Mouse (Mus musculus) liver, embryonic 14.5 days (tissue): ENCODE measurements at regions not wholly inside any gene's neighbourhood (a gene's known extent, or its start where the extent isn't known, plus 50 kb on each side); places are given as distances from the start of the nearest gene placed in this dataset.

Source experiments
- ATAC-seq: fragments of 200-750 bp; cut with Nextera tagmentation; 2 replicates; pipeline ENCODE4 v1.8.0; 2017; ENCODE audit warnings: moderate number of reproducible peaks, mild to moderate bottlenecking, moderate library complexity; ENCODE audit not compliant: insufficient read depth
- DNase-seq, 3 experiments: peaks; one replicate each; pipeline ENCODE4 v3.0.0-alpha.2; 2012 to 2013; ENCODE audit warnings: low read depth in 3 of 3, low spot score in 3 of 3
- H3K27ac ChIP-seq: fragments of 300-500 bp; sonication (generic); 2 replicates; pipeline ENCODE4 v1.5.1; 2014; ENCODE audit warnings: moderate library complexity, mild to moderate bottlenecking, control low read depth, inconsistent platforms
- H3K27me3 ChIP-seq: fragments of 300-500 bp; sonication (generic); 2 replicates; pipeline ENCODE4 v1.6.1; 2014; ENCODE audit warnings: mild to moderate bottlenecking, low read length, moderate library complexity; ENCODE audit not compliant: control insufficient read depth, insufficient read depth
- H3K36me3 ChIP-seq: fragments of 300-500 bp; sonication (generic); replicated peaks from 2 replicates; pipeline ENCODE4 v1.6.1; 2014; ENCODE audit warnings: low read depth; ENCODE audit not compliant: control insufficient read depth, insufficient read depth
- H3K4me1 ChIP-seq, 2 experiments: fragments of 200-500 bp in 1 of 2; fragments of 300-500 bp in 1 of 2; sonication (generic) in 1 of 2; replicated peaks; 2 replicates each; pipeline ENCODE4 v1.6.1; 2012 to 2014; ENCODE audit warnings: antibody characterized with exemption in 1 of 2, inconsistent platforms in 1 of 2, low read length in 1 of 2; ENCODE audit not compliant: control insufficient read depth in 2 of 2, insufficient read depth in 2 of 2
- H3K4me2 ChIP-seq: fragments of 300-500 bp; sonication (generic); 2 replicates; pipeline ENCODE4 v1.6.1; 2014; ENCODE audit warnings: low read depth, mild to moderate bottlenecking, control low read depth, moderate library complexity
- H3K4me3 ChIP-seq, 2 experiments: fragments of 200-500 bp in 1 of 2; fragments of 300-500 bp in 1 of 2; sonication (generic) in 1 of 2; 2 replicates each; pipeline ENCODE4 v1.5.1; 2012 to 2014; ENCODE audit warnings: low read depth in 2 of 2, low read length in 2 of 2, mild to moderate bottlenecking in 2 of 2, control low read depth in 1 of 2, inconsistent platforms in 1 of 2, moderate library complexity in 1 of 2; ENCODE audit not compliant: insufficient read depth in 1 of 2
- H3K9ac ChIP-seq: fragments of 300-500 bp; sonication (generic); replicated peaks from 2 replicates; pipeline ENCODE4 v1.6.1; 2014; ENCODE audit warnings: mild to moderate bottlenecking, control low read depth, moderate library complexity
- H3K9me3 ChIP-seq: fragments of 300-500 bp; sonication (generic); 2 replicates; pipeline ENCODE4 v1.6.1; 2016; ENCODE audit warnings: low read length, mixed read lengths; ENCODE audit not compliant: control insufficient read depth
- CTCF ChIP-seq: IDR thresholded peaks from 2 replicates; pipeline ENCODE4 v1.5.1; 2016; ENCODE audit warnings: antibody characterized with exemption, low read depth, control low read depth
- EP300 ChIP-seq: IDR thresholded peaks from 2 replicates; pipeline ENCODE4 v1.6.1; 2016; ENCODE audit warnings: antibody characterized with exemption, low read depth
- WGBS: fragments of 180-500 bp; shearing (Covaris S2); extraction: QIAGEN DNeasy Blood & Tissue Kit; methylation state at CpG from one replicate; pipeline ENCODE4 v1.1.7; 2014; ENCODE audit not compliant: insufficient replicate concordance; 5-methylcytosine and 5-hydroxymethylcytosine counted together

DNA sequence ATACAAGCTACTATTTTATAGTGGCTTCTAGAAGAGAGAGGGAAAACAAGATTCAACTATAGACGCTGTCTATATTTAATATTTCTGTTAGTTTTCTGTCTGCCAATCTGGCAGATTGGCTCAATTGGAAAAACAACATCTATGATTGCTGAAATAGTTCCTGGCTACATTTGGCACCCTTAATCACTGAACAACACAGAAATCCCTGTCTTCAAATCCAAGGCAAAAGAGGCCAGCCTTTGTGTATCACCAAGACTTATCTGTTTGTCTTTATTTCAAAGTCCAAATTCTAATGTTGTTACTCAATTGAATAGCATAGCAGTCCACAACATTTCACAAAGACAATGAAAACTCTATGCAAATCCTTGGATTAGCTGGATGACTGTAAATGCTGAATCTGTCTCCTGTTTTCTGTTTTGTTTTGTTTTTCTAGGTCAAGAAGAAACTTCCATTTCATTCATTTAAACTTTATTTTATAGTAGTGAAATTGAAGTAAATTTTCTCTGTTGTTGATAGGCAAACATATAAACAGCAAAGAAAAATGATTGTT lies 265.1 kb upstream of the Gm9747 start:
- Histone ChIP-seq H3K9ac (no peak overlapping the region), H3K4me1 (no peaks in the 10 kb centered on the region), H3K9me3 (no peaks in the 10 kb centered on the region), H3K27ac (no peak overlapping the region), H3K4me3 (no peak overlapping the region), H3K4me2 (no peak overlapping the region), H3K36me3 (no peaks in the 10 kb centered on the region), H3K27me3 (no peaks in the 10 kb centered on the region)
- 55% methylated on average over 1 of the region's 1 CpGs for WGBS
- DNase-seq (no peak), ATAC-seq (no peak)
- no peak for TF ChIP-seq CTCF
- no peak for TF ChIP-seq EP300

DNA sequence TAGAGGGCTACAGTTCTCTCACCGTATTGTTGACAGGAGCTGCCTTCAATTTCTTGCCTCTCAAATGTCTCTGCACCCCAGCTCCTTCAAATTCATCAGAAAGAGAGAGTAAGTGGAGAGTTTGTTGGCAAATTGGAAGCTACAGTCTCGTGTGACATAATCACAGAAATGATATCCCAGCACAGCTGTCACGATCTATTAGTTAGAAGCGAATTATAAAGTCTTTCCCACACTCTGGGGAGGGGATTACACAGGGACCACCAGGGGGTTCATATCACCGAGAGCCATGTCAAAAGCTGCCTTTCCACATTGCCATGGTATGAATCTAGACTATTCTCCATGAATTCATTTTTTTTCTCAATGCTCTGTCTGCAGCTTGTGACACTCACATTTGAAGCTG lies 260.3 kb upstream of the Gm9747 start:
- WGBS = 46% methylated on average over 5 of the region's 5 CpGs
- ATAC-seq (no peak), DNase-seq (no peak)
- H3K4me1 ChIP-seq = no peaks in the 10 kb centered on the region
- no peak overlapping the region for H3K4me2 ChIP-seq
- H3K4me3 ChIP-seq = no peak overlapping the region
- TF ChIP-seq CTCF (no peak), EP300 (no peak)
- no peak overlapping the region for H3K9ac ChIP-seq
- H3K9me3 ChIP-seq = no peaks in the 10 kb centered on the region
- H3K27me3 ChIP-seq = no peaks in the 10 kb centered on the region
- no peak overlapping the region for H3K27ac ChIP-seq
- H3K36me3 ChIP-seq = no peaks in the 10 kb centered on the region

DNA sequence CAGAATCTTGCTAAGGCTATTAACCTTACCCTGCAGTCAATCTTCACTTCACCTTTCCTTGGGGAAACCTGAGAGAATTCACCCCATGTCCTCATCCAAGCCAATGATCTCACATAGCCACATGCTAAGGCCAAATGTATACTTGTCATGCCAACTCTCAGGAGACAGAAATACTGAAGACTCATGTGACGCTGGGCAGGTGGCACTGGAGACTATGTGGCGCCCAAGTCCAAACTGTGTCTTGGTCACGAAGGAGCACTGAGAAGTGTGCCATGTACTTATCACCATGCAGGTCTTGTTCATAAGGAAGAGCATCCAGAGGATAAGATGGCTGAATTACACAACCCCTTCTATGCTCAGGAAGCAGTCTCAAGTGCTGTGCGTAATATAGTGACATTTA lies 259.4 kb upstream of the Gm9747 start:
- no peak overlapping the region for H3K27ac ChIP-seq
- no peak overlapping the region for H3K4me2 ChIP-seq
- no peaks in the 10 kb centered on the region for H3K9me3 ChIP-seq
- H3K9ac ChIP-seq = no peak overlapping the region
- no peak for DNase-seq
- H3K36me3 ChIP-seq = no peaks in the 10 kb centered on the region
- TF ChIP-seq EP300 (no peak), CTCF (no peak)
- no peak overlapping the region for H3K4me3 ChIP-seq
- H3K27me3 ChIP-seq = no peaks in the 10 kb centered on the region
- no peaks in the 10 kb centered on the region for H3K4me1 ChIP-seq
- 60% methylated on average over 4 of the region's 4 CpGs for WGBS
- ATAC-seq = no peak

DNA sequence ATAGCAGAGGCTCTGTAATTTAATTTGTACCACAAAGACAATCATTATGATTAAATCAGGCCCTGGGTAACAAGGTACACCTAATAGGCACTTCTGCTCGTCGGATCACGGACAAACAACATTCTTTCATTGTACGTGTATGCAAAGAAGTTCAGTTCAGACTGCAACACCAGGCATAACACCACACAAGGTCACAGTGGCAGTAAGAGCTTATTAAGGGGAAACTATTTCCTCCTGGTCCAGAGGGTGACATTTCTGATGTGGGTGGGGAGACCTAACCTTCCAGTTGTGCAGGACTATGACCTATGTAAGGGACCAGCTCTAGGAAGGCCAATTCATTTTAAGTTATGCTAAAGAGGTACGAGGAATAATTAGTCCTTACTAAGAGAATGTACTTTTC lies 225.0 kb upstream of the Gm9747 start:
- H3K4me2 ChIP-seq = no peak overlapping the region
- TF ChIP-seq EP300 = no peak
- TF ChIP-seq CTCF = no peak
- WGBS = 62% methylated on average over 5 of the region's 5 CpGs

DNA sequence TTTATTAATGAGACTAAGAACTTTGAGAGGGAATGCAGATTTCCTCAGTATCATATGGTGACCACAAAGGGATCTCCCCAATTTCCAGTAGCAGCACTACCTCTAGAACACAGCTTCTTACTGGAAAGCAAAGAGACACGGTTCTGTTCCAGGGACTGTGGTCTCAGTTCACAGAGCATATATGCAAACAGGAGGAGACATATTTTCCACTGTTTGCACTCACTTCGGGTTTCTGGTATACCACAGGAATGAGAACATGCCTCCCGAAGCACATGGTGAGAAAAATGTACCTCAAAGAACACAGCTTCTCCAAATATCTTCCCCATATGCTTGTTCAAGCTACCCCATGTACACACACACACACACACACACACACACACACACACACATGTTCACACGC lies 224.1 kb upstream of the Gm9747 start:
- H3K9ac ChIP-seq = no peak overlapping the region
- no peak for TF ChIP-seq CTCF
- TF ChIP-seq EP300 = no peak
- no peaks in the 10 kb centered on the region for H3K36me3 ChIP-seq
- no peak for DNase-seq
- no peaks in the 10 kb centered on the region for H3K4me1 ChIP-seq
- WGBS = 57% methylated on average over 4 of the region's 4 CpGs
- no peaks in the 10 kb centered on the region for H3K27me3 ChIP-seq
- no peaks in the 10 kb centered on the region for H3K9me3 ChIP-seq
- no peak overlapping the region for H3K4me3 ChIP-seq
- no peak overlapping the region for H3K27ac ChIP-seq
- no peak for ATAC-seq
- H3K4me2 ChIP-seq = no peak overlapping the region

More for the DNA sequence above, 225.0 kb upstream of the Gm9747 start:
- DNase-seq (no peak), ATAC-seq (no peak)
- Histone ChIP-seq H3K36me3 (no peaks in the 10 kb centered on the region), H3K27ac (no peak overlapping the region), H3K9ac (no peak overlapping the region), H3K4me3 (no peak overlapping the region), H3K4me1 (no peaks in the 10 kb centered on the region), H3K27me3 (no peaks in the 10 kb centered on the region), H3K9me3 (no peaks in the 10 kb centered on the region)
